Mouse (Mus musculus): ENCODE results near the gene Rnft1. TPM values are rescaled to one million over a fixed set of nuclear protein-coding genes. Genes with fewer than 3 reads are reported as not detected.
A peak's percentile ranks its signal among the peaks of the same experiment; 100 is the strongest.

Rnft1 gene
- total and polyA plus RNA-seq, 3 experiments = 34.9 to 49.7 (median 49.2) TPM

- Histone ChIP-seq H3K4me2 (ENCODE audit: insufficient read depth, low read depth, poor library complexity, severe bottlenecking) (peak overlapping the region; percentile 79; the same call in 1 of the 2 replicates), H3K36me3 (replicated peaks in 1 of 2; ENCODE audit: control insufficient read depth in 1 of 2, insufficient read depth in 1 of 2, low read length in 1 of 2) (peaks cover under 1 to 22% of the 10 kb centered on the region in 2 experiments), H3K9ac (ENCODE audit: insufficient read depth, low read depth) (peak overlapping the region; percentile 97), H3K79me2 (replicated peaks; ENCODE audit: control insufficient read depth, extremely low read depth, insufficient read depth, poor library complexity, severe bottlenecking) (peaks cover 58% of the 10 kb centered on the region), H3K27me3 (replicated peaks) (no peaks in the 10 kb centered on the region), H3K4me3 (replicated peaks in 1 of 3; ENCODE audit: low read depth in 2 of 3, low read length in 2 of 3, poor library complexity in 1 of 3) (peak overlapping the region; percentile 83 to 97 (median 91)), H3K9me3 (replicated peaks; ENCODE audit: low read length) (no peaks in the 10 kb centered on the region), H3K4me1 (ENCODE audit: control insufficient read depth in 1 of 2, insufficient read depth in 2 of 2) (peaks cover 8 to 53% of the 10 kb centered on the region in 2 experiments; a peak in 3 of 4 replicates), H3K27ac (ENCODE audit: insufficient read depth, low read depth) (peak overlapping the region; percentile 63)
- in situ Hi-C loops (cut with MboI; ENCODE audit: low pct_ligation_motif_present, low pct_unique_long_range_greater_than_20kb, low sequenced_read_pairs) (no loop called here), dilution Hi-C loops (cut with MboI; ENCODE audit: extremely low pct_ligation_motif_present, extremely low pct_unique_long_range_greater_than_20kb, low sequenced_read_pairs) (no loop called here)
- peak; percentile 35 for DNase-seq (ENCODE audit: extremely low read depth)
- no peak for TF ChIP-seq MEF2A (IDR thresholded peaks at IDR 0.05; ENCODE audit: borderline replicate concordance, low read depth, low read length)
- TF ChIP-seq UBTF (IDR thresholded peaks at IDR 0.05; ENCODE audit: low read depth, low read length) = peak; percentile 61
- TF ChIP-seq POLR2AphosphoS2 (IDR thresholded peaks at IDR 0.05; ENCODE audit: low read depth, low read length) = no peak
- 0 out of 2 replicates have a peak, but pooled peaks have one; percentile 26 for TF ChIP-seq MYC (IDR thresholded peaks at IDR 0.05; ENCODE audit: low read depth, low read length)
- no peak for TF ChIP-seq USF2 (conservative IDR thresholded peaks at IDR 0.05; ENCODE audit: low read depth, low read length)
- peak; percentile 51; the same call in 1 of the 2 replicates for TF ChIP-seq MXI1 (IDR thresholded peaks at IDR 0.05; ENCODE audit: low read depth, low read length)
- TF ChIP-seq TCF12 (IDR thresholded peaks at IDR 0.05; ENCODE audit: low read depth, low read length) = peak; percentile 35; the same call in 1 of the 2 replicates
- TF ChIP-seq RAD21 (IDR thresholded peaks at IDR 0.05; ENCODE audit: low read depth, low read length) = no peak
- TF ChIP-seq NRF1 (IDR thresholded peaks at IDR 0.05; ENCODE audit: low read depth, low read length) = peak; percentile 45
- no peak for TF ChIP-seq USF1 (IDR thresholded peaks at IDR 0.05; ENCODE audit: low read depth, low read length)
- TF ChIP-seq POLR2A (IDR thresholded peaks at IDR 0.05; ENCODE audit: low read depth, low read length) = no peak
- TF ChIP-seq PAX5 (IDR thresholded peaks at IDR 0.05; ENCODE audit: low read length) = no peak
- peak; percentile 90 for TF ChIP-seq SIN3A (IDR thresholded peaks at IDR 0.05; ENCODE audit: low read length)
- no peak for TF ChIP-seq BHLHE40 (IDR thresholded peaks at IDR 0.05; ENCODE audit: low read depth, low read length)
- TF ChIP-seq IRF4 (IDR thresholded peaks at IDR 0.05; ENCODE audit: low read depth, low read length) = no peak
Measured at GRCm38 (mm10) chr11:86543960-86544638, 59.6 kb downstream of the Rnft1 start.

- H3K4me1 ChIP-seq (ENCODE audit: control insufficient read depth in 1 of 2, insufficient read depth in 2 of 2) = peaks cover 8 to 49% of the 10 kb centered on the region in 2 experiments; a peak in 3 of 4 replicates
- dilution Hi-C loops (cut with MboI; ENCODE audit: extremely low pct_ligation_motif_present, extremely low pct_unique_long_range_greater_than_20kb, low sequenced_read_pairs) = no loop called here
- peak within 1 kb of the TSS; percentile 63 for H3K27ac ChIP-seq (ENCODE audit: insufficient read depth, low read depth)
- H3K36me3 ChIP-seq (replicated peaks in 1 of 2; ENCODE audit: control insufficient read depth in 1 of 2, insufficient read depth in 1 of 2, low read length in 1 of 2) = peaks cover 6 to 26% of the 10 kb centered on the region in 2 experiments
- H3K9me3 ChIP-seq (replicated peaks; ENCODE audit: low read length) = no peaks in the 10 kb centered on the region
- H3K4me3 ChIP-seq (replicated peaks in 1 of 3; ENCODE audit: low read depth in 2 of 3, low read length in 2 of 3, poor library complexity in 1 of 3) = peak within 1 kb of the TSS; percentile 83 to 97 (median 91)
- H3K79me2 ChIP-seq (replicated peaks; ENCODE audit: control insufficient read depth, extremely low read depth, insufficient read depth, poor library complexity, severe bottlenecking) = peaks cover 51% of the 10 kb centered on the region
- H3K9ac ChIP-seq (ENCODE audit: insufficient read depth, low read depth) = peak within 1 kb of the TSS; percentile 97
- DNase-seq (ENCODE audit: extremely low read depth) = peak; percentile 100
- H3K4me2 ChIP-seq (ENCODE audit: insufficient read depth, low read depth, poor library complexity, severe bottlenecking) = peak within 1 kb of the TSS; percentile 98
- in situ Hi-C loops (cut with MboI; ENCODE audit: low pct_ligation_motif_present, low pct_unique_long_range_greater_than_20kb, low sequenced_read_pairs) = no loop called here
- no peaks in the 10 kb centered on the region for H3K27me3 ChIP-seq (replicated peaks)
- peak; percentile 85 for TF ChIP-seq MEF2A (IDR thresholded peaks at IDR 0.05; ENCODE audit: borderline replicate concordance, low read depth, low read length)
- peak; percentile 97 for TF ChIP-seq ZNF384 (IDR thresholded peaks at IDR 0.05; ENCODE audit: low read depth, low read length)
- peak; percentile 71; the same call in 1 of the 2 replicates for TF ChIP-seq RCOR1 (conservative IDR thresholded peaks at IDR 0.05; ENCODE audit: low read depth, low read length)
- TF ChIP-seq TBP (conservative IDR thresholded peaks at IDR 0.05; ENCODE audit: low read depth, low read length) = peak; percentile 80
- TF ChIP-seq ETS1 (conservative IDR thresholded peaks at IDR 0.05; ENCODE audit: low read depth, low read length) = peak; percentile 36; the same call in 1 of the 2 replicates
- 0 out of 2 replicates have a peak, but pooled peaks have one; percentile 37 for TF ChIP-seq MAFK (IDR thresholded peaks at IDR 0.05; ENCODE audit: insufficient replicate concordance, low read length)
- peak; percentile 91 for TF ChIP-seq IRF4 (IDR thresholded peaks at IDR 0.05; ENCODE audit: low read depth, low read length)
- peak; percentile 97 for TF ChIP-seq SIN3A (IDR thresholded peaks at IDR 0.05; ENCODE audit: low read length)
- TF ChIP-seq MYC (IDR thresholded peaks at IDR 0.05; ENCODE audit: low read depth, low read length) = peak; percentile 91
- no peak for TF ChIP-seq PAX5 (IDR thresholded peaks at IDR 0.05; ENCODE audit: low read length)
- peak; percentile 50 for TF ChIP-seq JUN (IDR thresholded peaks at IDR 0.05; ENCODE audit: insufficient read depth, low read depth, low read length)
- peak; percentile 98 for TF ChIP-seq KAT2A (IDR thresholded peaks at IDR 0.05; ENCODE audit: insufficient replicate concordance, low read length)
- TF ChIP-seq RAD21 (IDR thresholded peaks at IDR 0.05; ENCODE audit: low read depth, low read length) = no peak
- TF ChIP-seq TCF12 (IDR thresholded peaks at IDR 0.05; ENCODE audit: low read depth, low read length) = peak; percentile 96
- no peak for TF ChIP-seq EP300 (IDR thresholded peaks at IDR 0.05; ENCODE audit: low read length)
- TF ChIP-seq ELF1 (IDR thresholded peaks at IDR 0.05; ENCODE audit: low read depth, low read length) = peak; percentile 90
- peak; percentile 74; the same call in 1 of the 2 replicates for TF ChIP-seq MAZ (IDR thresholded peaks at IDR 0.05; ENCODE audit: low read depth, low read length)
- TF ChIP-seq E2F4 (IDR thresholded peaks at IDR 0.05; ENCODE audit: insufficient replicate concordance, low read depth, low read length) = peak; percentile 86; the same call in 1 of the 2 replicates
- TF ChIP-seq MAX (IDR thresholded peaks at IDR 0.05; ENCODE audit: low read length) = peak; percentile 98
Measured at GRCm38 (mm10) chr11:86544639-86545299, 60.3 kb downstream of the Rnft1 start, which contains the start of the genes Rps6kb1 and Tubd1. Gene Rps6kb1, minus strand, starts transcription at chr11:86544805. Gene Tubd1, plus strand, starts transcription at chr11:86544991.
